Mouse (Mus musculus): ENCODE results near the gene Chchd6. TPM values are rescaled to one million over a fixed set of nuclear protein-coding genes. Genes with fewer than 3 reads are reported as not detected.

The Chchd6 gene
- total and polyA plus RNA-seq, 3 experiments: 49.5 to 74.7 TPM; not detected in 1

DNA sequence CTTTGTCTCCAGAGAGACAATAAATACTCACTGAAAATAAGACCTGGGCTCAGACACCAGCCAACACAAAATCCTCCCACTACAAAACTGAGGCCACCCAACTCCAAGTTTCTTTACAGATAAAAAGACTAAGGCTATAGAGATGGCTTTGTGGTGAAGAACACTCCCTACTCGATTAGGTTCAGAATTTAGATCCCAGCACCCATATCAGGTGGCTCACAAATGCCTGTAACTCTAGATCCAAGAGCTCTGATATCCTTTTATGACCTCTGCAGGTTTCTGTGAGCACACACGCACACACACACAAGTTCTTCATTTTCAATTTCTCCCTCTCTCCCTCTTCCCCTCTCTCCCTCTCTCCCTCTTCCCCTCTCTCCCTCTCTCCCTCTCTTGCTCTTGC is 34.6 kb downstream of the Chchd6 start (continued):
- no peak for TF ChIP-seq BHLHE40 (IDR thresholded peaks at IDR 0.05; ENCODE audit: borderline replicate concordance, low read depth, low read length)

DNA sequence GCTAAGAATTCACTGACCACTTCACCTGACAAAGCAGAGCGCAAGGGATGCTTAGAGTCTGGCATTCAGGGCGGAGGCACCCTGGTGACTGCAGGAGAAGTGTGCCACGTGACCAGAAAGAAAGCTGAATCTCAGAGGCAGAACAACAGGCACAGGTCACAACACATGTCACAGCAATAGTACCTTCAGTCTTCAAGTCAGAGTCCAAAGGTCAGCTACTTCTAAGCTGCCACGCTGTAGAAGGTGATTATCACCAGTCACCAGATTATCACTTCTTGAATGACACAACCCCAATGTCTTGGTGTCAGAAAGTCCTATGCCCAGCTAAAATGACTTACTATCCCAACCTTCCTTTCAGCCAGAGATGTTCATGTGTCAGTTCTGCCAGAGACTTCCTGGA is 37.8 kb downstream of the Chchd6 start:
- no peak overlapping the region for H3K27ac ChIP-seq (ENCODE audit: control insufficient read depth, low read depth, low read length)
- H3K27me3 ChIP-seq (ENCODE audit: control insufficient read depth in 1 of 2, insufficient read depth in 2 of 2, low read length in 2 of 2): no peaks in the 10 kb centered on the region
- no peaks in the 10 kb centered on the region for H3K79me2 ChIP-seq (ENCODE audit: control insufficient read depth, insufficient read depth, low read length, poor library complexity)
- H3K4me1 ChIP-seq (ENCODE audit: control insufficient read depth in 1 of 2, insufficient read depth in 2 of 2, low read length in 2 of 2): peaks cover 3 to 8% of the 10 kb centered on the region in 2 experiments; a peak in 3 of 4 replicates
- no peak overlapping the region for H3K4me3 ChIP-seq (ENCODE audit: control insufficient read depth in 1 of 2, insufficient read depth in 1 of 2, low read depth in 2 of 2, low read length in 2 of 2)
- no peaks in the 10 kb centered on the region for H3K9me3 ChIP-seq (replicated peaks; ENCODE audit: insufficient read depth, low read length)
- TF ChIP-seq HCFC1 (IDR thresholded peaks at IDR 0.05; ENCODE audit: low read depth, low read length) (no peak), SIN3A (IDR thresholded peaks at IDR 0.05; ENCODE audit: low read length) (no peak), TAL1 (IDR thresholded peaks at IDR 0.05; ENCODE audit: low read length) (no peak), MYB (IDR thresholded peaks at IDR 0.05; ENCODE audit: low read depth, low read length) (no peak), POLR2AphosphoS2 (IDR thresholded peaks at IDR 0.05; ENCODE audit: low read length) (no peak)
- DNase-seq (ENCODE audit: low read depth, low spot score): no peak
- H3K9ac ChIP-seq (ENCODE audit: control insufficient read depth, low read depth, low read length, poor library complexity, severe bottlenecking): no peak overlapping the region
- H3K36me3 ChIP-seq (ENCODE audit: control insufficient read depth in 1 of 2, insufficient read depth in 2 of 2, low read length in 2 of 2): peaks cover 0 to 6% of the 10 kb centered on the region in 2 experiments; a peak in 2 of 4 replicates

DNA sequence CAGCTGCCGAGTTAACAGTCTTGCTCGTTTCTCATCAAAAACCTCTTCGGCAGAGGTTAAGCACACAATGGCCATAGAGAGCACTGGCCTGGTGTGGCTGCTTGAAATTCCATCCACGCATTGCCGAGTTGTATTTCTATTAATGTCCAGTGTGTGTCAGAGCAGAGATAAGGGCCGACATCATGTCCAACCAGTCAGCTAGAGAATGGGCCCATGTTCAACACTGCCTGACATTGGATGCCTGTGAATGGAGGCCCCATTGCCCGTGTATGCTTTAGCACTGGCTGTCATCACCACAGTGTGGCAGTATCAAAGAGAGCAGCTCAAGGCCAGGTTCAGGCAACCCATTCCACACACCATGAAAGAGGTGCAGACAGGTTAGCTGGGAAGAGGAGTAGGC is 38.9 kb downstream of the Chchd6 start:
- no peaks in the 10 kb centered on the region for H3K27me3 ChIP-seq (ENCODE audit: control insufficient read depth in 1 of 2, insufficient read depth in 2 of 2, low read length in 2 of 2)

More for the DNA sequence above, 38.9 kb downstream of the Chchd6 start:
- TF ChIP-seq ZKSCAN1 (IDR thresholded peaks at IDR 0.05; ENCODE audit: low read depth, low read length) (no peak), POLR2AphosphoS5 (IDR thresholded peaks at IDR 0.05; ENCODE audit: borderline replicate concordance, low read depth, low read length) (no peak), GABPA (IDR thresholded peaks at IDR 0.05; ENCODE audit: low read depth, low read length) (no peak), HCFC1 (IDR thresholded peaks at IDR 0.05; ENCODE audit: low read depth, low read length) (no peak), GATA1 (IDR thresholded peaks at IDR 0.05; ENCODE audit: low read depth, low read length) (no peak), MAZ (IDR thresholded peaks at IDR 0.05; ENCODE audit: low read depth, low read length) (no peak), UBTF (IDR thresholded peaks at IDR 0.05; ENCODE audit: borderline replicate concordance, insufficient read depth, low read depth, low read length) (no peak), RAD21 (IDR thresholded peaks at IDR 0.05; ENCODE audit: low read depth, low read length) (no peak), EP300 (IDR thresholded peaks at IDR 0.05; ENCODE audit: low read depth in 1 of 2, low read length in 2 of 2) (no peak), MYB (IDR thresholded peaks at IDR 0.05; ENCODE audit: low read depth, low read length) (no peak), MEF2A (IDR thresholded peaks at IDR 0.05; ENCODE audit: extremely low read depth, insufficient replicate concordance, low read depth, low read length, poor library complexity, severe bottlenecking) (no peak), USF2 (IDR thresholded peaks at IDR 0.05; ENCODE audit: borderline replicate concordance in 1 of 2, insufficient read depth in 1 of 2, low read depth in 1 of 2, low read length in 2 of 2) (no peak), E2F4 (IDR thresholded peaks at IDR 0.05; ENCODE audit: borderline replicate concordance, low read depth, low read length) (no peak), BHLHE40 (IDR thresholded peaks at IDR 0.05; ENCODE audit: borderline replicate concordance, low read depth, low read length) (no peak), MYC (IDR thresholded peaks at IDR 0.05; ENCODE audit: low read depth, low read length) (no peak), USF1 (IDR thresholded peaks at IDR 0.05; ENCODE audit: low read depth, low read length) (no peak), SIN3A (IDR thresholded peaks at IDR 0.05; ENCODE audit: low read length) (no peak), ZC3H11A (IDR thresholded peaks at IDR 0.05; ENCODE audit: low read depth, low read length) (no peak)
- no peak overlapping the region for H3K27ac ChIP-seq (ENCODE audit: control insufficient read depth, low read depth, low read length)
- H3K36me3 ChIP-seq (ENCODE audit: control insufficient read depth in 1 of 2, insufficient read depth in 2 of 2, low read length in 2 of 2): peaks cover 0 to 6% of the 10 kb centered on the region in 2 experiments; a peak in 2 of 4 replicates
- H3K9me3 ChIP-seq (replicated peaks; ENCODE audit: insufficient read depth, low read length): no peaks in the 10 kb centered on the region
- no peak overlapping the region for H3K4me3 ChIP-seq (ENCODE audit: control insufficient read depth in 1 of 2, insufficient read depth in 1 of 2, low read depth in 2 of 2, low read length in 2 of 2)
- no peak overlapping the region for H3K9ac ChIP-seq (ENCODE audit: control insufficient read depth, low read depth, low read length, poor library complexity, severe bottlenecking)
- H3K4me1 ChIP-seq (ENCODE audit: control insufficient read depth in 1 of 2, insufficient read depth in 2 of 2, low read length in 2 of 2): peaks cover 3 to 8% of the 10 kb centered on the region in 2 experiments; a peak in 3 of 4 replicates
- H3K79me2 ChIP-seq (ENCODE audit: control insufficient read depth, insufficient read depth, low read length, poor library complexity): no peaks in the 10 kb centered on the region
- DNase-seq (ENCODE audit: low read depth, low spot score): no peak

Data from MEL (cell line).